Mouse (Mus musculus) midbrain, embryonic 16.5 days (tissue): ENCODE results near the gene Rbbp7. TPM values are rescaled to one million over a fixed set of nuclear protein-coding genes. Genes with fewer than 3 reads are reported as not detected.

Experiments
- ATAC-seq: fragments of 200-750 bp; cut with Nextera tagmentation; 2 replicates; pipeline ENCODE4 v1.8.0; 2017; ENCODE audit warnings: moderate TSS enrichment
- H3K27ac ChIP-seq: fragments of 300-500 bp; sonication (generic); 2 replicates; pipeline ENCODE4 v1.5.1; 2014; ENCODE audit warnings: mild to moderate bottlenecking, low read length, mixed read lengths
- H3K27me3 ChIP-seq: fragments of 300-500 bp; sonication (generic); 2 replicates; pipeline ENCODE4 v1.6.1; 2014; ENCODE audit warnings: low read depth, low read length, mixed read lengths; ENCODE audit not compliant: control insufficient read depth, insufficient read depth
- H3K36me3 ChIP-seq: fragments of 300-500 bp; sonication (generic); 2 replicates; pipeline ENCODE4 v1.6.1; 2014; ENCODE audit warnings: mild to moderate bottlenecking, low read length, moderate library complexity, mixed read lengths; ENCODE audit not compliant: control insufficient read depth, insufficient read depth
- H3K4me1 ChIP-seq: fragments of 300-500 bp; sonication (generic); 2 replicates; pipeline ENCODE4 v1.6.1; 2014; ENCODE audit warnings: mild to moderate bottlenecking, low read length, mixed read lengths; ENCODE audit not compliant: control insufficient read depth, insufficient read depth
- H3K4me2 ChIP-seq: fragments of 300-500 bp; sonication (generic); 2 replicates; pipeline ENCODE4 v1.6.1; 2014; ENCODE audit warnings: mild to moderate bottlenecking, low read length, mixed read lengths
- H3K4me3 ChIP-seq: fragments of 300-500 bp; sonication (generic); 2 replicates; pipeline ENCODE4 v1.5.1; 2014; ENCODE audit warnings: low read depth, mild to moderate bottlenecking, low read length, moderate library complexity, mixed read lengths
- H3K9ac ChIP-seq: fragments of 300-500 bp; sonication (generic); 2 replicates; pipeline ENCODE4 v1.6.1; 2014; ENCODE audit warnings: low read depth, low read length, mixed read lengths
- H3K9me3 ChIP-seq: fragments of 300-500 bp; sonication (generic); replicated peaks from 2 replicates; pipeline ENCODE4 v1.6.1; 2014; ENCODE audit warnings: mild to moderate bottlenecking, low read length, mixed read lengths; ENCODE audit not compliant: control insufficient read depth, poor library complexity, severe bottlenecking
- WGBS: fragments of 180-500 bp; shearing (Covaris S2); extraction: QIAGEN DNeasy Blood & Tissue Kit; methylation state at CpG from one replicate; pipeline ENCODE4 v1.1.7; 2014; 5-methylcytosine and 5-hydroxymethylcytosine counted together
- polyA plus RNA-seq: library from polyadenylated mRNA; unstranded; fragments of >200 nt; fragmentation: Nextera tagmentation; extraction: Ambion mirVana; gene quantifications from 2 replicates; pipeline ENCODE4 v1.2.1, GENCODE M21; 2015

Gene Rbbp7
- polyA plus RNA-seq, result 216 and 226 TPM in 2 replicates

- H3K27me3 ChIP-seq, result no peaks in the 10 kb centered on the region
- no peaks in the 10 kb centered on the region for H3K9me3 ChIP-seq
- WGBS, result 26% methylated on average over 52 of the region's 100 CpGs
- no peaks in the 10 kb centered on the region for H3K36me3 ChIP-seq
- H3K4me2 ChIP-seq, result peak within 1 kb of the TSS; percentile 55
- H3K9ac ChIP-seq, result peak within 1 kb of the TSS; percentile 68
- peak; percentile 98 for ATAC-seq
- peak within 1 kb of the TSS; percentile 62 for H3K4me3 ChIP-seq
- peaks cover 3% of the 10 kb centered on the region; the same call in 1 of the 2 replicates for H3K4me1 ChIP-seq
- H3K27ac ChIP-seq, result peak within 1 kb of the TSS; percentile 93
These were observed at the start of gene Rbbp7 for GRCm38 (mm10) chrX:162760115-162760942. Rbbp7 (plus strand) TSS chrX:162760402.

- H3K27me3 ChIP-seq, result no peaks in the 10 kb centered on the region
- ATAC-seq, result no peak
- H3K4me3 ChIP-seq, result no peak overlapping the region
- no peak overlapping the region for H3K9ac ChIP-seq
- no peak overlapping the region for H3K4me2 ChIP-seq
- no peaks in the 10 kb centered on the region for H3K4me1 ChIP-seq
- H3K9me3 ChIP-seq, result no peaks in the 10 kb centered on the region
- 29% methylated on average over 5 of the region's 5 CpGs for WGBS
- no peak overlapping the region for H3K27ac ChIP-seq
- H3K36me3 ChIP-seq, result no peaks in the 10 kb centered on the region
These were observed 42.4 kb upstream of the Rbbp7 start for GRCm38 (mm10) chrX:162717837-162718236.

- WGBS, result 42% methylated on average over 2 of the region's 2 CpGs
- no peak overlapping the region for H3K4me3 ChIP-seq
These were observed 40.6 kb upstream of the Rbbp7 start for GRCm38 (mm10) chrX:162719615-162720014.

GRCm38 (mm10) chrX:162727367-162727777 is 32.8 kb upstream of the Rbbp7 start:
- H3K27ac ChIP-seq, result no peak overlapping the region
- H3K9me3 ChIP-seq, result no peaks in the 10 kb centered on the region
- no peak overlapping the region for H3K4me3 ChIP-seq
- no peak overlapping the region for H3K4me2 ChIP-seq
- H3K27me3 ChIP-seq, result no peaks in the 10 kb centered on the region
- no peaks in the 10 kb centered on the region for H3K36me3 ChIP-seq
- no peaks in the 10 kb centered on the region for H3K4me1 ChIP-seq
- ATAC-seq, result no peak
- no peak overlapping the region for H3K9ac ChIP-seq
- 23% methylated on average over 13 of the region's 13 CpGs for WGBS

More at GRCm38 (mm10) chrX:162719615-162720014, 40.6 kb upstream of the Rbbp7 start:
- Histone ChIP-seq H3K9me3 (no peaks in the 10 kb centered on the region), H3K4me1 (no peaks in the 10 kb centered on the region), H3K36me3 (no peaks in the 10 kb centered on the region), H3K9ac (no peak overlapping the region), H3K4me2 (no peak overlapping the region), H3K27me3 (no peaks in the 10 kb centered on the region), H3K27ac (no peak overlapping the region)
- ATAC-seq, result no peak

GRCm38 (mm10) chrX:162727795-162728194 is 32.4 kb upstream of the Rbbp7 start:
- Histone ChIP-seq H3K4me2 (no peak overlapping the region), H3K27me3 (no peaks in the 10 kb centered on the region), H3K9ac (no peak overlapping the region), H3K36me3 (no peaks in the 10 kb centered on the region), H3K4me1 (no peaks in the 10 kb centered on the region), H3K4me3 (no peak overlapping the region), H3K27ac (no peak overlapping the region), H3K9me3 (no peaks in the 10 kb centered on the region)
- no peak for ATAC-seq
- 28% methylated on average over 9 of the region's 9 CpGs for WGBS

GRCm38 (mm10) chrX:162728228-162728627 is 32.0 kb upstream of the Rbbp7 start:
- Histone ChIP-seq H3K27me3 (no peaks in the 10 kb centered on the region), H3K36me3 (no peaks in the 10 kb centered on the region), H3K4me1 (no peaks in the 10 kb centered on the region), H3K9me3 (no peaks in the 10 kb centered on the region), H3K4me2 (no peak overlapping the region), H3K4me3 (no peak overlapping the region), H3K9ac (no peak overlapping the region), H3K27ac (no peak overlapping the region)
- ATAC-seq, result no peak
- 30% methylated on average over 7 of the region's 7 CpGs for WGBS

GRCm38 (mm10) chrX:162730031-162730430 is 30.2 kb upstream of the Rbbp7 start:
- H3K36me3 ChIP-seq, result no peaks in the 10 kb centered on the region
- H3K4me3 ChIP-seq, result no peak overlapping the region
- H3K9ac ChIP-seq, result no peak overlapping the region
- H3K9me3 ChIP-seq, result no peaks in the 10 kb centered on the region
- H3K27ac ChIP-seq, result no peak overlapping the region
- H3K4me2 ChIP-seq, result no peak overlapping the region
- 91% methylated on average over 4 of the region's 4 CpGs for WGBS
- H3K4me1 ChIP-seq, result no peaks in the 10 kb centered on the region
- ATAC-seq, result no peak
- no peaks in the 10 kb centered on the region for H3K27me3 ChIP-seq

GRCm38 (mm10) chrX:162734997-162735929 is 24.9 kb upstream of the Rbbp7 start:
- Histone ChIP-seq H3K9me3 (no peaks in the 10 kb centered on the region), H3K4me2 (peak overlapping the region; percentile 59), H3K9ac (peak overlapping the region; percentile 64), H3K27ac (peak overlapping the region; percentile 91), H3K4me3 (peak overlapping the region; percentile 42), H3K4me1 (no peaks in the 10 kb centered on the region; the same call in 1 of the 2 replicates), H3K36me3 (no peaks in the 10 kb centered on the region), H3K27me3 (no peaks in the 10 kb centered on the region)
- peak; percentile 95 for ATAC-seq
- 22% methylated on average over 25 of the region's 25 CpGs for WGBS
